Mouse (Mus musculus) hindbrain, embryonic 10.5 days (tissue): ENCODE data around the gene Cntn4. TPM values are rescaled to one million over a fixed set of nuclear protein-coding genes. Genes with fewer than 3 reads are reported as not detected.

Source experiments
- DNase-seq: peaks from one replicate; pipeline ENCODE4 v3.0.0-alpha.2; 2017; ENCODE audit warnings: low spot score
- H3K27ac ChIP-seq: fragments of 300-500 bp; sonication (generic); 2 replicates; pipeline ENCODE4 v1.5.1; 2016; ENCODE audit warnings: mild to moderate bottlenecking, moderate library complexity
- H3K27me3 ChIP-seq: fragments of 300-500 bp; sonication (generic); 2 replicates; pipeline ENCODE4 v1.6.1; 2016; ENCODE audit warnings: mild to moderate bottlenecking; ENCODE audit not compliant: poor library complexity, insufficient read depth, severe bottlenecking
- H3K36me3 ChIP-seq: fragments of 300-500 bp; sonication (generic); 2 replicates; pipeline ENCODE4 v1.6.1; 2016; ENCODE audit warnings: mild to moderate bottlenecking, moderate library complexity
- H3K4me1 ChIP-seq: fragments of 300-500 bp; sonication (generic); replicated peaks from 2 replicates; pipeline ENCODE4 v1.6.1; 2016; ENCODE audit warnings: mild to moderate bottlenecking
- H3K4me3 ChIP-seq: fragments of 300-500 bp; sonication (generic); 2 replicates; pipeline ENCODE4 v1.5.1; 2016; ENCODE audit warnings: mild to moderate bottlenecking, moderate library complexity
- H3K9me3 ChIP-seq: fragments of 300-500 bp; sonication (generic); 2 replicates; pipeline ENCODE4 v1.6.1; 2016; ENCODE audit warnings: mild to moderate bottlenecking, moderate library complexity
- WGBS: fragments of 180-500 bp; shearing (Covaris S2); methylation state at CpG from one replicate; pipeline ENCODE4 v1.1.7; 2016; 5-methylcytosine and 5-hydroxymethylcytosine counted together
- polyA plus RNA-seq: library from polyadenylated mRNA; unstranded; fragments of >200 nt; fragmentation: Nextera tagmentation; extraction: Ambion mirVana; gene quantifications from 2 replicates; pipeline ENCODE4 v1.2.1, GENCODE M21; 2016

Gene Cntn4
- polyA plus RNA-seq, 1 experiment from 2014 or later, result 0.54 TPM

DNA sequence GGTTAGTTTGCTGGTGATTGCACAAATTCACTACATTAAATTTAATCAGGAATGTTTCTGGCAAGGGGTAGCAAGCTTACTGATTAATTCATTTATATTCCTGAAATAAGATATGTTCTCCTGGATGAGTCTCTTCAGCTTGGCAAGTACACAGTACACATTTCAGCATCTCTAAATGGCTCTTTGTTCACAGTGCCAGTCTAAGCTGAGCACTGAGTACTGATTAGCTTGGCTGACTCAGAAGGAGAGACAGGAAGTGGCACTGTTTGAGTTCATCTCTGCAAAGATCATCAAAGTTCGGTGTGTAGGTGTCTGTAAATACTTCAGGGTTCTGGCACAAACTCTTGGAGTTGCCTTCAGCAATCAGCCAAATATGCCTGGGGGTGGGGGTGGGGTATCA, 169.8 kb downstream of the Cntn4 start:
- Histone ChIP-seq H3K27me3 (no peaks in the 10 kb centered on the region), H3K27ac (no peak overlapping the region), H3K36me3 (no peaks in the 10 kb centered on the region), H3K9me3 (no peaks in the 10 kb centered on the region), H3K4me3 (no peak overlapping the region), H3K4me1 (no peaks in the 10 kb centered on the region)
- WGBS, result 69% methylated on average over 1 of the region's 1 CpGs
- DNase-seq, result no peak

DNA sequence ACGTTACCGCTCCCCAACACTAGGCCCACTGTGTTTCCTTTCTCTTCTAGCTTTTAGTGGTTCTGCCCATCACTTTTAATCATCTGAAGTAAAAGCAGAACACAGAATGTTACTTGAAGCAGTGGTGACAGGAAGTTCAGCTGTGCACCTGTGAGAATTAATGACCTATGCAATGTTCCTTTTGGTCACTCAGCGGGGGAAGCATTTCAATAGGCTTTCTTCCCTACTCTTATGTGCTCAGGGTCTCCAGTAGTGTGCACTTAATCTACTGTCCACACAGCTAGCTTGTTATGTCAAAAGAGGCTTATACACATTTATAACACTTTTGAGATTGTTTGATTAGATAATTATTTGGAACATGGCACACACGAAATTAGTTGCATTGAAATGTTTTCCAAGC, 215.4 kb downstream of the Cntn4 start:
- H3K4me3 ChIP-seq, result no peak overlapping the region
- 89% methylated on average over 4 of the region's 4 CpGs for WGBS
- no peak for DNase-seq
- no peak overlapping the region for H3K27ac ChIP-seq
- no peaks in the 10 kb centered on the region for H3K27me3 ChIP-seq
- H3K36me3 ChIP-seq, result no peaks in the 10 kb centered on the region
- H3K9me3 ChIP-seq, result no peaks in the 10 kb centered on the region
- H3K4me1 ChIP-seq, result no peaks in the 10 kb centered on the region

DNA sequence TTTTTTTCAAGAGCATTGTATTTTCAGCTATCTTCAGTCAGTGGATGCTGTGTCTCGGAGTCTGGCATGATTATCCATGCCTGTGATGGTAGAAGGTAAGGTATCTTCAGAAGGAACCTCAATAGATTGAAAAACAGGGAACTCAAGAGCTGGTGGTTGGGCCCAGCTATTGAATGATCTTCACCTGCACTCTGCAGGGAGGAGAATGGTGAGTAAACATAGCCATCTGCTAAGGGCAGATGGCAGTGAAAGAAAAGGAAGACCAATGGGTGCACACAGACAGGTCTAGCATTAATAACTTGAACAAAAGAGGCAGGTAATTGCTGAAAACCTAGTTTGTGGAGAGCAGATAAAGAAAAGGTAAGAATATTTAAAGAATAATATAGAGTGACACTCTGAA, 261.0 kb downstream of the Cntn4 start:
- Histone ChIP-seq H3K27me3 (no peaks in the 10 kb centered on the region), H3K9me3 (no peaks in the 10 kb centered on the region), H3K27ac (no peak overlapping the region), H3K4me1 (no peaks in the 10 kb centered on the region), H3K4me3 (no peak overlapping the region), H3K36me3 (no peaks in the 10 kb centered on the region)
- no peak for DNase-seq
- 84% methylated on average over 1 of the region's 1 CpGs for WGBS

DNA sequence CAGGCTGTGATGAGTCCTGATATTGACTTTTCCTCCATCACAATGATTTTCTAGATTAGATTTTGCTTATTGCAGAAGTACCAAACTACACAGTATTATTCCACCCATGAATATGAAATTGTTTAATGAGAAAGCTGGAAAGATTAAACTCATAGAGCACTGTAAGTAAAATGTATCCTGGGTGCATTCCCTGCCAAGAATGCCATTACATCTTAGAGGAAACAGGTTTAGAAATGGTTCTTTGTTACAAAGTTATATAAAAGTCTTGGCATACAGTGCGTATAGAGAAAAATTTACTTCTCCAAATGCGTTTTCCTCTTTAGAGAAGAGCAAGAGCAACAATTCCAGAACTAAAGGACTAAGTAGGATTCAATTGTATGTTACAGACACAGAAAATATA, 261.8 kb downstream of the Cntn4 start:
- no peak overlapping the region for H3K27ac ChIP-seq
- H3K4me1 ChIP-seq, result no peaks in the 10 kb centered on the region

DNA sequence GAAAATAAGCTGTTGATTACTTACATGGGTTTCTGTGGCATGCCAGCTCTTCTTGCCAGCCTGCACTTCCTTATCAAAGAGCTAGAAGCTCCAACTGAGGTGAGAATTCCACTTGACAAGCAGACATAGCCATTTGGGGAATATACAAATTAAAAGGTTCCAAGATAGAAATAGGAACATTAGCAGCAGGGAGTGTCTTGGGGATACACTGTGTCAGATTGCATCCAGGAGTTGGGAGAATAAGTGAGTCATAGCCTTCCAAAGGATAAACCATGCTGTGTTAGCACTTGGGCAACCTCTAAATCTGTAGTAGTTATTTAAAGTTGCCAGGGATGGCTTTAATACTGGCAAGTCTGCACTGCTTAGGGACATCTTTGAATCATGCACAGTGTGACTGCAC, 263.1 kb downstream of the Cntn4 start:
- H3K4me3 ChIP-seq, result no peak overlapping the region
- H3K27me3 ChIP-seq, result no peaks in the 10 kb centered on the region
- H3K27ac ChIP-seq, result no peak overlapping the region
- no peak for DNase-seq
- no peaks in the 10 kb centered on the region for H3K36me3 ChIP-seq
- H3K4me1 ChIP-seq, result no peaks in the 10 kb centered on the region
- H3K9me3 ChIP-seq, result no peaks in the 10 kb centered on the region

More for the DNA sequence above, 261.8 kb downstream of the Cntn4 start:
- no peak for DNase-seq
- Histone ChIP-seq H3K27me3 (no peaks in the 10 kb centered on the region), H3K9me3 (no peaks in the 10 kb centered on the region), H3K4me3 (no peak overlapping the region), H3K36me3 (no peaks in the 10 kb centered on the region)
- WGBS, result 83% methylated on average over 2 of the region's 2 CpGs

DNA sequence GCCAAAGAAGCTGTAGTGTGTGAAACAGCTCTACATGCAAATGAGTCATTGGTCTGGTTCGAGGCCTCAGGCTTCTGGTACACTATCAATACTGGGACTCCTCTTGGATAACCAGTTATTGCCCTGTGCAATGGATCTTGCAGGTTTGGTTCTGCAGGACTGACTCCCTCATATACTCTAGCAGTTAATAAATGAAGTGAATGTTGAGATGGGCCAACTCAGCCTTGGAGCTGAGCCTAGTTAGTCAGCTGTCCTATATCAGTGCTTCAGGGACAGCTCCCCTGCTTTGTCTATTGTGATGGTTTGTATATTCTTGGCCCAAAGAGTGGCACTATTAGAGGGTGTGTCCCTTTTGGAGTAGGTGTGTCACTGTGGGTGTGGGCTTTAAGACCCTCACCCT, 314.0 kb downstream of the Cntn4 start:
- H3K4me3 ChIP-seq, result no peak overlapping the region
- H3K9me3 ChIP-seq, result no peaks in the 10 kb centered on the region
- H3K27ac ChIP-seq, result no peak overlapping the region
- H3K36me3 ChIP-seq, result no peaks in the 10 kb centered on the region
- no peaks in the 10 kb centered on the region for H3K4me1 ChIP-seq
- WGBS, result 84% methylated on average over 1 of the region's 1 CpGs
- DNase-seq, result no peak
- no peaks in the 10 kb centered on the region for H3K27me3 ChIP-seq

DNA sequence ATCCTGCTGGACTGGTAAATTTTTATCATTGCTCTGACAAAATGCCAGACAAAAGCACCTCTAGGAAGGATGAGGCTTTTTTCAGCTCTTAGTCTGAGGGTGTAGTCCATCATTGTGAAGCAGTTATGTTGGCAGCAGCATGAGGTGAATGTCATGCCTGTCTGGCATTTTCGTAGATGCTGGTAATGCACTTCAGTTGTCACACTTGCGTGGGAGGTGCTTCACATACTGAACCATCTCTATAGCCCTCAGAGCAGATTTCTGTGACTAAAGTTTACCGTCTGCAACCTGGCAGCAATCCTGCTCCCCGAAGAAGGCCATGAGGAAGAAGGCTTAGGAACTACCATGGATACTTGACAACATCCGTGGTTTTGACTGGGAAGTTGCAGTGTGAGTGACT, 335.6 kb downstream of the Cntn4 start:
- Histone ChIP-seq H3K27ac (no peak overlapping the region), H3K9me3 (no peaks in the 10 kb centered on the region), H3K4me1 (no peaks in the 10 kb centered on the region), H3K27me3 (no peaks in the 10 kb centered on the region), H3K36me3 (no peaks in the 10 kb centered on the region), H3K4me3 (no peak overlapping the region)
- DNase-seq, result no peak
- 90% methylated on average over 5 of the region's 5 CpGs for WGBS

DNA sequence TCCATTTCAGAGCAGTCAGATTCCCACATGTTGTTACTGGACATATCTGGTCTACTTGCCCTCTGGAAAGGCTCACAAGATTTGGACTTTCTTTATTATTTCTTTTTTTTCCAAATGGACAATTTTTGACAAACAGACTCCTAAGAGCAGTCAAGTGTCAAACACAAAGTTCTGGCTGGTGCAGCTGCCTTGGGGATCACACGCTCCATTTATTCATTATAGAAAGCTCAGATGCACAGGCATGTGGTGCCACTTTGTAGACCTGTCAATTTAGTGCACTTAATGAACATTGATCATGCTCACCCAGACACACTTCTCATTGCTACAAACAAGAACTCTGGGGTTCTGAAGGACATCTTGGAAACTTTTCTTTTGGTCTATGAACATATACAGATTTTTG, 337.7 kb downstream of the Cntn4 start:
- 77% methylated on average over 1 of the region's 1 CpGs for WGBS
- DNase-seq, result no peak
- H3K36me3 ChIP-seq, result no peaks in the 10 kb centered on the region

DNA sequence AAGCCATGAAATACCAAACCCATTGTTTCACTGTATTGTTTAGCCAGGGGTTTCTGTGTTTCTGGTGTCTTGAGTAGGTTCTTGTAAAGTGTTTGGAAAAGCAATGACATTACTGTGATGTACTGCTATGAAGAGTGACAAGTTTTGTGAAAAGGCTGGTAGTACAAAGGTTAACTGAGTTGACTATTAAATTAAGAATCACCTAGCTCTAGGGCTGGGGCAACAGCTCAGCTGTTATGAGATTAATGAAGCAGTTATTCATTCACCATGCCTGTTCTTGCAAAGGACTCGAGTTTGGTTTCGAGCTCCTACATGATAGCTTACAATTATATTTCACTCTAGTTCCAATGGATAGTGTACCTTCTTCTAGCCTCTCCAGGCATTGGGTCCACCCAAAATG, 371.4 kb downstream of the Cntn4 start:
- Histone ChIP-seq H3K27me3 (no peaks in the 10 kb centered on the region), H3K4me3 (no peak overlapping the region), H3K4me1 (no peaks in the 10 kb centered on the region), H3K36me3 (no peaks in the 10 kb centered on the region), H3K27ac (no peak overlapping the region), H3K9me3 (no peaks in the 10 kb centered on the region)
- no peak for DNase-seq
- WGBS, result 83% methylated on average over 2 of the region's 2 CpGs

More for the DNA sequence above, 337.7 kb downstream of the Cntn4 start:
- H3K27ac ChIP-seq, result no peak overlapping the region
- no peaks in the 10 kb centered on the region for H3K4me1 ChIP-seq
- no peaks in the 10 kb centered on the region for H3K9me3 ChIP-seq
- H3K4me3 ChIP-seq, result no peak overlapping the region
- no peaks in the 10 kb centered on the region for H3K27me3 ChIP-seq

DNA sequence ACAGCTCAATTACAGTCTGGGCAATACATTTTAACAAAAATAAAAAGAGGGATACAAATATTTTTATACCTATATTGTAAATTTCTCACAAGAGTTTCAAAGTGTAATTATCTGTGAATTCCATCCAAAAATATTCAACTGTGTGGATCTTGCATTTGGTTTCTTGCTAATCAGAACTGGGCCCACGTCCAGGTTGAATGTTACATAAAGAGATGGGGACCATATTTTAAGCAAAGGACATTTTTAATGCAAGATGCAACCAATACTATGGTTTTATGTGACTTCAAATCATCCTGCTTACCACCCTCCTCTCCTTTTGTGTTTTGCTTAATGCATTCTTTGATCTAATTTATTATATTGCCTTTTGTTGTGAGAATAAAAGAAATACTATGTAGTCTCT, 378.7 kb downstream of the Cntn4 start:
- no peaks in the 10 kb centered on the region for H3K9me3 ChIP-seq
- no peak overlapping the region for H3K27ac ChIP-seq
- no peaks in the 10 kb centered on the region for H3K4me1 ChIP-seq
- H3K27me3 ChIP-seq, result no peaks in the 10 kb centered on the region
- H3K36me3 ChIP-seq, result no peaks in the 10 kb centered on the region
- no peak overlapping the region for H3K4me3 ChIP-seq
- DNase-seq, result no peak
- WGBS, result 91% methylated on average over 1 of the region's 1 CpGs

DNA sequence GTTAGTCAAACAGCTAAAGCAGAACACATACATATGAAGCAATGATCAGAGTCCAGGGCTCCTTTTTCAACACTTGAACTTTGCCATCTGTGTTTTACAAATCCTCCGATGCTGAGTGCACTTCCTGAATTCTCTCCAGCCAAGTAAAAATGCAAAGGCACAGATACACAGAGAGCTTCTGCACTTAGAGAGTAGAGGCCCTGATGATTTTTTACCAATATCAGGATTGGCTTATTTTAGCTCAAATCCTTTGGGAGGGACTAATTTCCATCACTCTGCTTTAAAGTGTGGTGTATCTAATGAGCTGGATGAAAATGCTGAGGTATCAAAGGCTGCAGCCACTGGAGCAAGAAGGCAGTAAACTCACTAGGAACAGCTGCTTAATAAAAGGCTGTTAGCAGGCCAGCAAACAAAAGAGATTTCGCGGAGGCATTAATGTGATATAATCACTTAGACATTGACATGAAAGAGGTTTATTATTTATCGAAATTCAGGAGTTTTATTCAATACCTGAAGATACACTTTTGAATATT, 400.7 kb downstream of the Cntn4 start:
- H3K9me3 ChIP-seq, result no peaks in the 10 kb centered on the region
- H3K27ac ChIP-seq, result no peak overlapping the region
- no peak for DNase-seq
- H3K4me3 ChIP-seq, result no peak overlapping the region
- no peaks in the 10 kb centered on the region for H3K27me3 ChIP-seq
- 61% methylated on average over 4 of the region's 4 CpGs for WGBS
- no peaks in the 10 kb centered on the region for H3K36me3 ChIP-seq
- H3K4me1 ChIP-seq, result peaks cover 8% of the 10 kb centered on the region; the same call in 1 of the 2 replicates

DNA sequence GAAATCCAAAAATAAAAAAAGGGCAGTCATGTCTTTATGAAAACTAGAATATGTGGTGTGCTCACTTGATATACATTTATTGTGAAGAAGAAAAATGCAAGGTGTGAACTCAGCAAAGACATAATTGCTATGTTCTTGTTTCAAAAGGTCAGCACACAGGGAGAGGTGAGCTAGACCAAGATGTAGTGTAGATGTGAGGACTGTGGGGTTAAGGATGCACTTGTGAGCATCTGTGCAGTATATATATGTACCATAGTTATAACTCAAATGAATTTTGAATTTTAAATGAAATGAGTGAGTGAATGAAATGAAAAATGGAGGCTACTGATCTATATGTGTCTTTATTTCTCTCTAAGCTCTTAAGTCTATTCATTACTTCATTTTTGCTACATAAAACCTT, 401.2 kb downstream of the Cntn4 start:
- H3K36me3 ChIP-seq, result no peaks in the 10 kb centered on the region
- DNase-seq, result no peak
- H3K4me3 ChIP-seq, result no peak overlapping the region
- H3K27ac ChIP-seq, result no peak overlapping the region
- H3K4me1 ChIP-seq, result peaks cover 8% of the 10 kb centered on the region; the same call in 1 of the 2 replicates
- H3K9me3 ChIP-seq, result no peaks in the 10 kb centered on the region
- H3K27me3 ChIP-seq, result no peaks in the 10 kb centered on the region

DNA sequence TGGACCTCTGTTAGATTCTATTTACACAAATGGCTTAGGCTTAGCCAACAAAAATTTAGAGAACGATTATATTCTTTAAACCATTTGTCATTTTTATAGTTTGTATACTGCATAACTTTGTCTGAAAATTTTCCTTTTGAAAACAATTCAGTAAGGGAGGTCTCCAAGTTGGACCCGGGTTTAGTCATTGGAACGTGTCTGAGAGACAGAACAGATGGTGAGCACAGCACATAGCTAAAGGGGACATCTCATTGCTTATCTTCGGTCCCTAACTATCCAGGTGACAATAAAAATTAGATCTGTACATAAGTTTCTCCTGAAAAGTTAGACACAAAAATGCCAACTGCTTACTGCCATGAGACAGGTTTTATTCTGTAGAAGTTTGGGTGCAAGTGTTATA, 420.4 kb downstream of the Cntn4 start:
- Histone ChIP-seq H3K27ac (no peak overlapping the region), H3K36me3 (no peaks in the 10 kb centered on the region), H3K9me3 (no peaks in the 10 kb centered on the region), H3K27me3 (no peaks in the 10 kb centered on the region), H3K4me1 (no peaks in the 10 kb centered on the region), H3K4me3 (no peak overlapping the region)
- DNase-seq, result no peak
- 88% methylated on average over 4 of the region's 4 CpGs for WGBS

DNA sequence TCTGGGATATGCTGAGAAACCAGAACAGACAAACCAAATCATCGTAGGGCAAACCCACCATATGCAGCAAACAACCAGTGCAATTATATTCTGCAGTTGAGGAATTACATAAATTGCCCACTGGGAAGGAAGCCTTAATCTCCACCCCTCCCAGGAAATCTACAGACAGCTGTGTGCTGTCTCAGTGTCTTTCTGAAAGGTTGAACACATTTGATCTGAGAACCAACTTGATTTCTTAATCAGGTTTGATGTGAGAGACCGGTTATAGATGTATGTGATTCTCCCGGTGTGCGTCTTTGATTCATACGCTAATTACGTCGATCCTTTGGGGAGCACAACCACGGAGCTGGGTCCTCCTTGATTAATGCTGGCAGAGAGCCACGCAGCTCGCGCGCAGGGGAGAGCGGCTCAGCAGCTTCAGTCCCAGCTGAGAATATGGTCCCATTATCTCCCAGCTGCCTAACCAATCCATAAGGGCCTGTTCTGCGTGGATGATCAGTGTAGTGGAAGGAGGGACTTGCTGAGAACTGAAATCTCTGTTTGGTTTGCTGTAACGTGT, 441.1 kb downstream of the Cntn4 start:
- no peak overlapping the region for H3K27ac ChIP-seq
- no peaks in the 10 kb centered on the region for H3K9me3 ChIP-seq
- 27% methylated on average over 15 of the region's 15 CpGs for WGBS
- H3K36me3 ChIP-seq, result no peaks in the 10 kb centered on the region
- peaks cover 7% of the 10 kb centered on the region; the same call in 1 of the 2 replicates for H3K4me1 ChIP-seq
- H3K4me3 ChIP-seq, result peak overlapping the region; percentile 35
- H3K27me3 ChIP-seq, result no peaks in the 10 kb centered on the region
- peak; percentile 11 for DNase-seq
